Mouse (Mus musculus) layer of hippocampus, adult 9-11 months (tissue): ENCODE results near the gene Tacr2.

ENCODE experiments used
- DNase-seq: peaks from one replicate; pipeline ENCODE4 v3.0.0; 2022

The Tacr2 gene

GRCm38 (mm10) chr10:62306483-62306882 is 54.2 kb downstream of the Tacr2 start:
- DNase-seq, result no peak

GRCm38 (mm10) chr10:62308896-62309491 is 56.8 kb downstream of the Tacr2 start:
- DNase-seq, result no peak

DNA sequence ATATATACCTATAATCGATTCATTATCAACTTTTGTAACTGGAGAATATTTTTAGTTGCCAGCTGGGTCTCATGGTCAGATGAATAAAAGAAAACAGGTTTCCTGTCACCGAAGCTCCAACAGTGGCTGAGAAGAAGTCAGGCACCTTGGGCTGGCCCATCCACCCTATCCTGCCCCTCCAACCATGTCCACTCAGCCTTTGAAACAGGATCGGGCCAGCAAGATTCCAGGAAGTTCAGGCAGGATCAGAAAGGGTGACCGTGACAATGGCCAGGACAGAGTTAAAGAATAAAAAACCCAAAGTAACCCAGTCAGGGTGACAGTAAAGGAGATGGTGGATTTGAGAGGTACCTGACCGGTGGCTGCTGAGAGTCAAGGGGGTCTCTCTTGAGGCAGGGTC is 57.4 kb downstream of the Tacr2 start:
- no peak for DNase-seq

DNA sequence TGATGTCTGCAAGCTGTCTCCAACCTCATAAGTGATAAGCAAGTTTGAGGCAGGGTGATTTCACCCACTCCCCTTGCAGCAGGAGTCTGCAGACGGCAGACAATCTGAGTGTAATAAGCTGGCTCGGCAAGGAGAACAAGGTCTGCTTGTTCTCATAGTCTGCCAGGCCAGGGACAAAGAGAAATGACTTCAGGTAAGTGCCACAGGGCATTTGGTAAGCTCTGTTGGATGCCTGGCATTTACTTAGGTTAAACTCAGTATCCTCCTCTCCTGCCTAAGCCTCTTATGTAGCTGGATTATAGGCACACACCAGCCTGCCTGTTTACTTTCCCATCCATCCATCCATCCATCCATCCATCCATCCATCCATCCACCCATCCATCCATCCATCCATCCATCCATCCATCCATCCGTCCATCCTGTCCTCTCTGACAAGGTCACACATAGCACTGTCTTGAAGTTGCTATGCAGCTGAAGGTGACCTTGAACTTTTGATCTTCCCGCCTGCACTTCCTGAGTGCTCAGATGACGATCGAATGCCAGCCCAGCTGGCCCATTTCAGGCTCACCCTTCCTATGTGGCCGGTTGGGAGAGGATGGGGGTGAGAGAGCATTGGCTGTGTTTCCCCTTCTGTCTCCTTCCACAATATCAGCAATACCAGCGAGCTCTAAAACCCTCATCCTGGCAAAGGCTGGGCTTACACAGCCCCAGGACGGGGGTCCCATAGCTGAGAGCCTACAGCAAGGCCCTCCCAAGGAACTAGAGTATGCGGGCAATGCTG is 58.2 kb downstream of the Tacr2 start:
- DNase-seq, result no peak

GRCm38 (mm10) chr10:62311464-62311863 is 59.2 kb downstream of the Tacr2 start:
- peak; percentile 71 for DNase-seq

DNA sequence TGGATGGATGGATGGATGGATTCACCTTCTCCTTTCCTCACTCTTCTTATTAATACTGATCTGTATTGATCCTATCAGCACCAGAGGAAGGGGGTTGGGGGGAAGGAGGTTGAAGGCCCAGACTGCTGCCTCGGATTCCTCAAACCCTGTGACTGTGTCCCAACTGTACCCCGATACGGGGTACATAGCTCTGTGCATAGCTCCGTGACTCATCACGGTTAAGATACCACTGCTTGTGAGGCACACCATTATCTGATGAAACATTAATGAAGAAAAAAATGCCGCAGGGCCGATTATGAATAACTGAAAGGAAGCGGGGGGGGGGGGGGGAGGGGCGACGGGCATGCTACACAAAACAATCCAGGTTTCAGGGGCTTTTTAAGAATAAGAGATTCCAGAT is 60.9 kb downstream of the Tacr2 start:
- DNase-seq, result no peak

GRCm38 (mm10) chr10:62313885-62314424 is 61.7 kb downstream of the Tacr2 start:
- no peak for DNase-seq
